Mouse (Mus musculus) layer of hippocampus, postnatal 14 days (tissue): Measurements from ENCODE around the gene Btbd3. TPM values are rescaled to one million over a fixed set of nuclear protein-coding genes. Genes with fewer than 3 reads are reported as not detected.

Experiments
- DNase-seq, 2 experiments: peaks; one replicate each; pipeline ENCODE4 v3.0.0; 2021 to 2022; ENCODE audit warnings: low spot score in 2 of 2, mixed read lengths in 1 of 2
- total RNA-seq, 2 experiments: library from RNA; stranded (reverse); gene quantifications; 2 replicates each; pipeline ENCODE4 v1.2.3; 2021

The Btbd3 gene
- total RNA-seq, 2 experiments from 2014 or later = 147 to 151 TPM

GRCm38 (mm10) chr2:138515531-138515930 lies 259.2 kb downstream of the Btbd3 start:
- DNase-seq = no peak

DNA sequence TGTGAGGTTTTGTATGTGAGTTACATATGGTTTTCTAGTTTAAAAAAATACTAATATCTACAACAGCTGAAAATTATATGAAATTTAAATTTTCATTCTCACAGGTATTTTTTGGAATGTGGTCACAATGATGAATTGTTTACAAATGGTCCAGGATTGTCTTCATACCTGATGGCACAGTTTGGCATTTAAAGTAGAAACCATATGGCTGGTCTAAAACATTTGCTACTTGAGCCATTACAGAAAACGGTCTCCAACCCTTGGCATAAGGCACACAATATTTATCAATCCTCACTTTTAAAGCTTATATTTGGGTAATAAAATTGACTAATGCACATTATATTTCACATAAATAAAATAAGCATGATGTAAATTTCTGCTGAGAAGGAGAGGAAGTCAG lies 272.1 kb downstream of the Btbd3 start:
- DNase-seq = no peak

DNA sequence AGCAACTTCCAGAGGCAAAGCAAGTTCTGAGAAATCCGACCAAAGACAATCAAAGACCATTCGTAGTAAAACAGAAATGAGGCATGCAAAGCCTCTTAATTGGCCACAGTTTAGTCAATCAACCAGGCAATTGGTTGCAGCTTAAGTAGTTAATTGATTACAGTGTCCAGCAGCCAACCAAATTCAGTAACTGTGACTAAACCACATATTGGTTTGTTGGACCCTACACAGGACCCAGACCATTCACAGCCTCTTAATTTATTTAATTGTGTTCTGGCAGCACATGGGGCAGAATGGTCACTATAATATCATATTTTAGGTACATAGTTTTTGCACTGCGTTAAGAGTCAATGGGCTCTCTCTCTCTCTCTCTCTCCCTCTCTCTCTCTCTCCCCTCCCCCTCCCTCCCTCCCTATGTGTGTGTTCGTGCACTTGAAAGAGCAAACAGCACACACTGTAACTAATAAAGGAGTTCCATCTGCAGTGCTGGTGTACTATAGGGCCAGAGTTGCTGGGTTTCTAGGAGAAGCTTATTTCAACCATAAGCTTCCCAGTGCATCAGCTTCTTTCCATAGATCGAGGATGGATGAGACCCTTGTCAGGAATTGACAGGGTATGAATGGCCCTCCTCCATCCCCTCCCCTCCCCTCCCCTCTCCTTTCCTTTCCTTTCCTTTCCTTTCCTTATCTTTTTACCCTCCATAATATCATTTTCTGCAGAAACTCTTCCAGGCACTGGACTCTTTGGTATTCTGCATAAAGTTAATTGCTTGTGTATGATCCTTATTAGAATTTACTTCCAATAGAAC lies 275.0 kb downstream of the Btbd3 start:
- no peak for DNase-seq

GRCm38 (mm10) chr2:138531992-138532391 lies 275.6 kb downstream of the Btbd3 start:
- no peak for DNase-seq

DNA sequence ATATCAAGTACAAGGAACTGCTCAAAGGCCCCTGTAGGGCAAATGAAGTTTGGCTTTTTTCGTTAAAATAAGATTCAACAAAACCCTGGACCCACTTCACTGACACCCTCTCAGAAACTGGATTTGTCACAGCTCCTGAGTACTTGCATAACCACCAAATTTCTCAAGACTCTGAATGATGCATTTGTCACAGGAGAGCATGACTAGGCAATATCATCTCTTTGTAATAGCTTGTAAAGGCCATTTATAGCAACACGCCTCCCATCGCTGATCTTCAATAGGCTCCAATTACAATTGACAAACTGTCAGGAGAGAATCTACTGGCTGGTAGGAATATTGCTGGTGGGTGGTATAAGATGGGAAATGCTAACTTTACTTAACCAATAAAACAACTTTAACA lies 283.3 kb downstream of the Btbd3 start:
- DNase-seq = no peak

- DNase-seq = no peak
Observed at GRCm38 (mm10) chr2:138548990-138549389, 292.6 kb downstream of the Btbd3 start.

DNA sequence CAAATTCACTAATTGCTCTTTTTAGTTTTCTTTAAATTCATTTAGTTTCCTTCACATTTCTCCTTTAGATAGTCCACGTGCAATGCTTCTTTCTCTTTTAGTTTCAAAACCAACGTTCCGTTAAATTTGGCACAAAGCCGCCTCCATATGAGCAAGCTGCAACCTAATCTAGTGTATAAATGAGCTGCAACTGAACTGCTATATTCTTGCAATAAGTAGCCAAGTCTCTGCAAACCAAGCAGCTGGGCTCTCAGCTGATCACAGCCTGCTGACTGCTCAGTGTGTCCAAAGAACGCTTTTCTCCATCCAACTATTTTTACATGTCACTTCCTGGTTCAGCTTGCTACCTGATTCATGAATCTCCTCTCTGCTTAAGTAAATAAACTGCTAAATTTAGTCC lies 295.2 kb downstream of the Btbd3 start:
- DNase-seq = peak; percentile 28 to 60

GRCm38 (mm10) chr2:138555106-138555862 lies 298.9 kb downstream of the Btbd3 start:
- DNase-seq = no peak

GRCm38 (mm10) chr2:138585930-138586329 lies 329.6 kb downstream of the Btbd3 start:
- no peak for DNase-seq

GRCm38 (mm10) chr2:138587335-138587734 lies 331.0 kb downstream of the Btbd3 start:
- DNase-seq = no peak

GRCm38 (mm10) chr2:138587795-138588545 lies 331.6 kb downstream of the Btbd3 start:
- DNase-seq = peak; percentile 36 to 50

DNA sequence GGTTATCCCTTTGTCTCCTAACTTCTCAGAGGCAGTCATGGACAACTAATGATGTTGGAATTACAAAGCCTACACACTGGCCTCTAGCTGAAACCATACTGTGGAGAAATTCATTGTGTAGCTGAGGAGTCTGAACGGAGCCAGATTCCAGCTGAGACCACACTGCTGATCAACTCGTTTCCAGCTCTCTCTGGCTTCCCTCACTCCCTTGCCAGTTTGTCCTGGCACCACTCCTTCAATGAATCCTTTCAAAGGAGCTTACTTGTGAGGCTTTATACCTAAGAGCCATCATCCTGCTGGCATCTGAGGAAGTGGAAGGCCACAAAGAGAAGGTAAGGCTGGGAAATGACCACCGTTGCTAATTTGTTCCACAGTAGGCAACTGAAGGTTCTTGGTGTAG lies 332.7 kb downstream of the Btbd3 start:
- DNase-seq = no peak

DNA sequence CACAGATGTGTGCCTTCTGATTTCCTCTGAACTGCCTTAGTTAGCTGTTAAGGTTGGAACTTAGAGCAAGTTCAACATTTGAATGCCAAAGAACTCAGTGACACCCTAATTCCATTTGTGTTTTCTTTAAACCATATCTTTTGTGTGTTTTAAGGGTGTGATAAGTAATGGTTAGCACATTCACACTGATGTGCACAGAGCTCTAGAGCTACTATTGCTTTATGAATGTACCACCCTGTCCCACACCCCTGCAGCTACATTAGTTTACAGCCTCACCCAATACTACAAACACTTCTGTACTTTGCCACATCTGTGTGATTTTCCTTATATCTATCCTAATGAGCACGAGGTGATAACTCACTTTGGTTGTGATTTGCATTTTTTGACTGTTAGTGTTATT lies 333.9 kb downstream of the Btbd3 start:
- no peak for DNase-seq

DNA sequence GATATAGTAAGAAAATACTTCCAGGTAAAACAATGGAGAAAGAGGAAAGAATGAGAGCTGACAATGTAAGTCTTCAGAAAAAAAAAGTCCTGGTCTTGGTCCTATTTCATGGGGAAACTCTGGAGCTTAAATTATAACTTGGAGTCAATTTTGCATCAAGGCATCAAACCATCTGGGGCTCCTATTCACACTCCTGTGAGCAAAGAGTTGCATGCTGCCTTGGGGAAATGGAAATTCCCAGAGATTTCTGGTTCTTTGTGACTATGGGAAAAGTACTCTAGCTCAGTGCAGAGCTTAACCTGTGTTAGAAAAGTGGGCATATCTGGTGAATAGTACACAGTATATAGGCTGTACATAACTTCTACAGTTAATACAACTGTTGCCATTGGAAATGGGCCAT lies 356.0 kb downstream of the Btbd3 start:
- DNase-seq = no peak

- no peak for DNase-seq
Observed at GRCm38 (mm10) chr2:138617501-138617900, 361.1 kb downstream of the Btbd3 start.
